Comparison of ENCODE assay signal across 8 mouse cellular contexts in genomic region chr12:102419544-102419943, GRCm38 (mm10). TPM values are rescaled to one million over a fixed set of nuclear protein-coding genes. Genes with fewer than 3 reads are reported as not detected.
A peak's percentile ranks its signal among the peaks of the same experiment; 100 is the strongest.
DNase-seq lines count a peak whose midpoint lies in the region; ATAC-seq lines count a peak whose summit lies in the region.

No protein-coding gene starts in this region.

- H3K9ac ChIP-seq in forebrain, embryonic 15.5 days (replicated peaks) = no peak overlapping the region
- no peak overlapping the region for H3K9ac ChIP-seq in midbrain, embryonic 13.5 days (replicated peaks)

- no peaks in the 10 kb centered on the region for H3K27me3 ChIP-seq in forebrain, embryonic 15.5 days
- H3K27me3 ChIP-seq in midbrain, embryonic 13.5 days = no peaks in the 10 kb centered on the region

- H3K36me3 ChIP-seq in forebrain, embryonic 15.5 days = peaks cover 9% of the 10 kb centered on the region; the same call in 1 of the 2 replicates
- H3K36me3 ChIP-seq in midbrain, embryonic 13.5 days = peaks cover 19% of the 10 kb centered on the region

- peak; percentile 67; the same call in 1 of the 2 replicates for ATAC-seq in forebrain, embryonic 15.5 days (replicated peaks)
- ATAC-seq in midbrain, embryonic 13.5 days = no peak

- WGBS in forebrain, embryonic 15.5 days = 33% methylated on average over 3 of the region's 3 CpGs
- 42% methylated on average over 3 of the region's 3 CpGs for WGBS in midbrain, embryonic 13.5 days

- no peaks in the 10 kb centered on the region for H3K4me1 ChIP-seq in forebrain, embryonic 15.5 days
- peaks cover 4% of the 10 kb centered on the region for H3K4me1 ChIP-seq in midbrain, embryonic 13.5 days (replicated peaks)

- H3K9me3 ChIP-seq in forebrain, embryonic 15.5 days = no peaks in the 10 kb centered on the region
- no peaks in the 10 kb centered on the region for H3K9me3 ChIP-seq in midbrain, embryonic 13.5 days

- no peak overlapping the region for H3K4me2 ChIP-seq in forebrain, embryonic 15.5 days (replicated peaks)
- no peak overlapping the region for H3K4me2 ChIP-seq in midbrain, embryonic 13.5 days (replicated peaks)

- peak; percentile 46 for DNase-seq in layer of hippocampus, adult 11-12 months (ENCODE audit: low spot score)
- no peak for DNase-seq in layer of hippocampus, adult 9-10 months (ENCODE audit: low spot score)
- peak; percentile 32 for DNase-seq in brain, embryonic 18.5 days (ENCODE audit: low read depth, low spot score)
- DNase-seq in ovary, postnatal 14 days (ENCODE audit: low spot score) = no peak
- no peak for DNase-seq in adrenal gland, adult (ENCODE audit: inconsistent age in 2 of 2, low spot score in 1 of 2)
- no peak for DNase-seq in testis, postnatal 10 days (ENCODE audit: low spot score)

- H3K4me3 ChIP-seq in forebrain, embryonic 15.5 days = no peak overlapping the region
- no peak overlapping the region for H3K4me3 ChIP-seq in midbrain, embryonic 13.5 days (replicated peaks)

- no peak overlapping the region; the same call in 1 of the 2 replicates for H3K27ac ChIP-seq in forebrain, embryonic 15.5 days (replicated peaks)
- H3K27ac ChIP-seq in midbrain, embryonic 13.5 days = peak overlapping the region; percentile 47

RNA-seq across cellular contexts. Expression of gene Lgmn, which starts 20.1 kb away (rescaled TPM):
- 67.3 and 73.1 TPM in 2 replicates for polyA plus RNA-seq in forebrain, embryonic 15.5 days (2015; fragmentation: Nextera tagmentation; extraction: Ambion mirVana)
- polyA plus RNA-seq in midbrain, embryonic 13.5 days (2015; fragmentation: Nextera tagmentation; extraction: Ambion mirVana) = 55.9 and 64.7 TPM in 2 replicates

RNA-seq across cellular contexts. Expression of gene Golga5, which starts 49.4 kb away (rescaled TPM):
- polyA plus RNA-seq in forebrain, embryonic 15.5 days (2015; fragmentation: Nextera tagmentation; extraction: Ambion mirVana) = 32.0 and 32.4 TPM in 2 replicates
- polyA plus RNA-seq in midbrain, embryonic 13.5 days (2015; fragmentation: Nextera tagmentation; extraction: Ambion mirVana) = 31.7 and 32.3 TPM in 2 replicates

Comparison
In these comparisons a context has a peak if more than half of its experiments do, and no peak if none do; other contexts are left out.
1. DNase-seq: peak in layer of hippocampus, adult 11-12 months (single experiment) and brain, embryonic 18.5 days (single experiment); none in layer of hippocampus, adult 9-10 months (single experiment), ovary, postnatal 14 days (single experiment), adrenal gland, adult (0 of 2) and testis, postnatal 10 days (single experiment).